Mouse (Mus musculus): ENCODE results near the gene 1810010D01Rik. TPM values are rescaled to one million over a fixed set of nuclear protein-coding genes. Genes with fewer than 3 reads are reported as not detected.

Gene 1810010D01Rik
- total RNA-seq, 1 experiment: 1.0 TPM

DNA sequence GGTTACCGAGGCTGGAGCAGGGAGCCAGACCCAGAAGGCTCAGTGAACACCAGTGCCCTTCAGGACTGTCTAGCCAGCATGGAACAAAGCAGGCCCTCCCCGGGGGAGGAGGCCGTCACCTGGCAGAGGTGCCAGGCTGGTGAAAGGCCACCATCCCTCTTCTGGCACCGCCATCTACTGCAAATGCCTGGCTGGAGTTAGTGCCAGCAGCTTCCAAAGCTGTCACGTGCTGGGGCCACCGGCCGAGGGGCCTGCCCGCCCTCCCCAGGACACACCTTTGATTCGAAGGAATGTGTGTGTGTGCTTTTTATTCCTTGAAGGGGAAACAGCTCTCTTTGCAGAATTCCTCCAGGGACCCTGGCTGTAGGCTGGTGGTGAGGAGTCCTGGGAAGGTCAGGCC, 23.7 kb upstream of the 1810010D01Rik start:
- no peaks in the 10 kb centered on the region for H3K36me3 ChIP-seq (ENCODE audit: control insufficient read depth, insufficient read depth, low read length, poor library complexity, severe bottlenecking)
- H3K4me1 ChIP-seq (ENCODE audit: control insufficient read depth in 2 of 2, insufficient read depth in 2 of 2, low read length in 2 of 2, poor library complexity in 1 of 2): no peaks in the 10 kb centered on the region
- in situ Hi-C loops (cut with MboI; ENCODE audit: low sequenced_read_pairs in 2 of 2, unreplicated experiment in 2 of 2): no loop called here
- H3K4me3 ChIP-seq (ENCODE audit: insufficient read depth in 1 of 2, low read depth in 1 of 2, low read length in 2 of 2, poor library complexity in 1 of 2, severe bottlenecking in 1 of 2): no peak overlapping the region
- H3K9me3 ChIP-seq (ENCODE audit: control insufficient read depth, insufficient read depth, low read depth, low read length): no peaks in the 10 kb centered on the region
- no peak overlapping the region for H3K27ac ChIP-seq (ENCODE audit: insufficient read depth, low read depth, low read length, poor library complexity, severe bottlenecking)
- no peak for TF ChIP-seq ZNF384 (IDR thresholded peaks at IDR 0.05; ENCODE audit: low read depth, low read length)
- TF ChIP-seq CHD2 (IDR thresholded peaks at IDR 0.05; ENCODE audit: low read depth, low read length): no peak
- no peak for TF ChIP-seq HCFC1 (IDR thresholded peaks at IDR 0.05; ENCODE audit: borderline replicate concordance, insufficient read depth, low read length)
- no peak for TF ChIP-seq MAFK (IDR thresholded peaks at IDR 0.05; ENCODE audit: insufficient read depth, low read depth, low read length)
- no peak for TF ChIP-seq ZC3H11A (IDR thresholded peaks at IDR 0.05; ENCODE audit: borderline replicate concordance, low read depth, low read length)
- no peak overlapping the region for H3K9ac ChIP-seq (ENCODE audit: insufficient read depth, low read depth, low read length, poor library complexity, severe bottlenecking)
- DNase-seq (ENCODE audit: low read depth, low spot score): no peak

DNA sequence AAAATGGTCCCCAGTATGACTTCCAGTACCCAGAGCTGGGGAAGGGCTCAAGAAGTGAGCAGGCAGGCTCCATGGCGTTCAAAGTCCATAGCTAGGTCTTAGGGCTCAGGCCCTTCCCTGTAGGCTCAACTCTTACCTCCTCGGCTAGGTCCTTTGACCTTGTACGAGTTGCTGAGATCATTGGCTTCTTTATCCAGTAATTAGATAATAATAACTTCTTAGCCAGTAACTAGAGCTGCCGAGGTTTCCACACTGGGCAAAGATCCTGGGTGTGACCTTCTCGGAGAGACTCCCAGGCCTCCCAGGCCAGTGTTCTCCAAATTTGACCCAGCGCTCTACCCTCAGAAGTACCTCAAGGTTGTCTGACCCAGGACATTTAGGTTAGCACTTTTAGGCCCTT, 18.7 kb upstream of the 1810010D01Rik start:
- Histone ChIP-seq H3K36me3 (ENCODE audit: control insufficient read depth, insufficient read depth, low read length, poor library complexity, severe bottlenecking) (peaks cover 2% of the 10 kb centered on the region; the same call in 1 of the 2 replicates), H3K9me3 (ENCODE audit: control insufficient read depth, insufficient read depth, low read depth, low read length) (peaks cover 4% of the 10 kb centered on the region; the same call in 1 of the 2 replicates), H3K9ac (ENCODE audit: insufficient read depth, low read depth, low read length, poor library complexity, severe bottlenecking) (no peak overlapping the region), H3K4me1 (ENCODE audit: control insufficient read depth in 2 of 2, insufficient read depth in 2 of 2, low read length in 2 of 2, poor library complexity in 1 of 2) (no peaks in the 10 kb centered on the region), H3K27ac (ENCODE audit: insufficient read depth, low read depth, low read length, poor library complexity, severe bottlenecking) (no peak overlapping the region), H3K4me3 (ENCODE audit: insufficient read depth in 1 of 2, low read depth in 1 of 2, low read length in 2 of 2, poor library complexity in 1 of 2, severe bottlenecking in 1 of 2) (no peak overlapping the region)
- no peak for DNase-seq (ENCODE audit: low read depth, low spot score)
- in situ Hi-C loops (cut with MboI; ENCODE audit: low sequenced_read_pairs in 2 of 2, unreplicated experiment in 2 of 2): no loop called here
- no peak for TF ChIP-seq ZC3H11A (IDR thresholded peaks at IDR 0.05; ENCODE audit: borderline replicate concordance, low read depth, low read length)
- no peak for TF ChIP-seq ZNF384 (IDR thresholded peaks at IDR 0.05; ENCODE audit: low read depth, low read length)
- no peak for TF ChIP-seq MAFK (IDR thresholded peaks at IDR 0.05; ENCODE audit: insufficient read depth, low read depth, low read length)
- TF ChIP-seq CHD2 (IDR thresholded peaks at IDR 0.05; ENCODE audit: low read depth, low read length): no peak
- TF ChIP-seq HCFC1 (IDR thresholded peaks at IDR 0.05; ENCODE audit: borderline replicate concordance, insufficient read depth, low read length): no peak

GRCm38 (mm10) chr7:145225626-145226025, 17.7 kb upstream of the 1810010D01Rik start:
- H3K4me3 ChIP-seq (ENCODE audit: insufficient read depth in 1 of 2, low read depth in 1 of 2, low read length in 2 of 2, poor library complexity in 1 of 2, severe bottlenecking in 1 of 2): no peak overlapping the region
- TF ChIP-seq CHD2 (IDR thresholded peaks at IDR 0.05; ENCODE audit: low read depth, low read length) (no peak), ZNF384 (IDR thresholded peaks at IDR 0.05; ENCODE audit: low read depth, low read length) (no peak), MAFK (IDR thresholded peaks at IDR 0.05; ENCODE audit: insufficient read depth, low read depth, low read length) (no peak), ZC3H11A (IDR thresholded peaks at IDR 0.05; ENCODE audit: borderline replicate concordance, low read depth, low read length) (no peak), HCFC1 (IDR thresholded peaks at IDR 0.05; ENCODE audit: borderline replicate concordance, insufficient read depth, low read length) (no peak)
- no peak for DNase-seq (ENCODE audit: low read depth, low spot score)
- H3K9me3 ChIP-seq (ENCODE audit: control insufficient read depth, insufficient read depth, low read depth, low read length): peaks cover 4% of the 10 kb centered on the region; the same call in 1 of the 2 replicates
- peaks cover 2% of the 10 kb centered on the region; the same call in 1 of the 2 replicates for H3K36me3 ChIP-seq (ENCODE audit: control insufficient read depth, insufficient read depth, low read length, poor library complexity, severe bottlenecking)
- H3K4me1 ChIP-seq (ENCODE audit: control insufficient read depth in 2 of 2, insufficient read depth in 2 of 2, low read length in 2 of 2, poor library complexity in 1 of 2): no peaks in the 10 kb centered on the region
- H3K27ac ChIP-seq (ENCODE audit: insufficient read depth, low read depth, low read length, poor library complexity, severe bottlenecking): no peak overlapping the region
- in situ Hi-C loops (cut with MboI; ENCODE audit: low sequenced_read_pairs in 2 of 2, unreplicated experiment in 2 of 2): no loop called here
- H3K9ac ChIP-seq (ENCODE audit: insufficient read depth, low read depth, low read length, poor library complexity, severe bottlenecking): no peak overlapping the region

GRCm38 (mm10) chr7:145221841-145222689, 14.1 kb upstream of the 1810010D01Rik start:
- H3K27ac ChIP-seq (ENCODE audit: insufficient read depth, low read depth, low read length, poor library complexity, severe bottlenecking): no peak overlapping the region
- peaks cover 2% of the 10 kb centered on the region; the same call in 1 of the 2 replicates for H3K36me3 ChIP-seq (ENCODE audit: control insufficient read depth, insufficient read depth, low read length, poor library complexity, severe bottlenecking)
- H3K4me3 ChIP-seq (ENCODE audit: insufficient read depth in 1 of 2, low read depth in 1 of 2, low read length in 2 of 2, poor library complexity in 1 of 2, severe bottlenecking in 1 of 2): no peak overlapping the region
- peaks cover 4% of the 10 kb centered on the region; the same call in 1 of the 2 replicates for H3K9me3 ChIP-seq (ENCODE audit: control insufficient read depth, insufficient read depth, low read depth, low read length)
- no peak for TF ChIP-seq ZC3H11A (IDR thresholded peaks at IDR 0.05; ENCODE audit: borderline replicate concordance, low read depth, low read length)
- TF ChIP-seq ZNF384 (IDR thresholded peaks at IDR 0.05; ENCODE audit: low read depth, low read length): no peak
- TF ChIP-seq MAFK (IDR thresholded peaks at IDR 0.05; ENCODE audit: insufficient read depth, low read depth, low read length): no peak
- no peak for TF ChIP-seq CHD2 (IDR thresholded peaks at IDR 0.05; ENCODE audit: low read depth, low read length)
- no peak for TF ChIP-seq HCFC1 (IDR thresholded peaks at IDR 0.05; ENCODE audit: borderline replicate concordance, insufficient read depth, low read length)
- no peak for DNase-seq (ENCODE audit: low read depth, low spot score)
- H3K9ac ChIP-seq (ENCODE audit: insufficient read depth, low read depth, low read length, poor library complexity, severe bottlenecking): no peak overlapping the region
- H3K4me1 ChIP-seq (ENCODE audit: control insufficient read depth in 2 of 2, insufficient read depth in 2 of 2, low read length in 2 of 2, poor library complexity in 1 of 2): no peaks in the 10 kb centered on the region
- in situ Hi-C loops (cut with MboI; ENCODE audit: low sequenced_read_pairs in 2 of 2, unreplicated experiment in 2 of 2): no loop called here

Data from ES-E14 (cell line).